ENCODE assay signal across 9 mouse cellular contexts in genomic region chr3:107149006-107149405, GRCm38 (mm10). TPM values are rescaled to one million over a fixed set of nuclear protein-coding genes. Genes with fewer than 3 reads are reported as not detected.
DNase-seq lines count a peak whose midpoint lies in the region; ATAC-seq and TF ChIP-seq lines count a peak whose summit lies in the region.
"Had no signal": no experiment of that assay in that cellular context is flagged by ENCODE, and none has a peak within 500 bp of the region (broad histone marks: within the 10 kb centered on the region; RNA-seq: fewer than 3 reads in every experiment).

No protein-coding gene starts in this region.

- TF ChIP-seq EP300 in heart, postnatal 0 days (IDR thresholded peaks at IDR 0.05; ENCODE audit: low read depth), result no peak

- no peaks in the 10 kb centered on the region for H3K9me3 ChIP-seq in E14TG2a.4 (ENCODE audit: low read length)
- H3K9me3 ChIP-seq in heart, postnatal 0 days (replicated peaks; ENCODE audit: control insufficient read depth, low read length), result no peaks in the 10 kb centered on the region
- H3K9me3 ChIP-seq: liver, embryonic 15.5 days had no signal

- no peak overlapping the region for H3K9ac ChIP-seq in heart, postnatal 0 days (replicated peaks; ENCODE audit: low read depth, low read length)
- H3K9ac ChIP-seq: liver, embryonic 15.5 days had no signal

- H3K4me1 ChIP-seq in E14TG2a.4 (replicated peaks; ENCODE audit: low read depth, low read length), result no peaks in the 10 kb centered on the region
- H3K4me1 ChIP-seq in heart, postnatal 0 days (ENCODE audit: control insufficient read depth, insufficient read depth), result no peaks in the 10 kb centered on the region
- H3K4me1 ChIP-seq: liver, embryonic 15.5 days had no signal

- H3K27ac ChIP-seq in heart, postnatal 0 days (ENCODE audit: low read depth), result no peak overlapping the region
- H3K27ac ChIP-seq: liver, embryonic 15.5 days had no signal

- no peak overlapping the region for H3K4me3 ChIP-seq in E14TG2a.4 (replicated peaks; ENCODE audit: low read length)
- no peak overlapping the region for H3K4me3 ChIP-seq in heart, postnatal 0 days (ENCODE audit: low read depth, low read length)
- H3K4me3 ChIP-seq: liver, embryonic 15.5 days had no signal

- no peaks in the 10 kb centered on the region for H3K36me3 ChIP-seq in E14TG2a.4 (ENCODE audit: insufficient read depth, low read length)
- no peaks in the 10 kb centered on the region for H3K36me3 ChIP-seq in heart, postnatal 0 days (replicated peaks; ENCODE audit: control insufficient read depth, insufficient read depth, low read length)
- H3K36me3 ChIP-seq: liver, embryonic 15.5 days had no signal

- H3K27me3 ChIP-seq in E14TG2a.4 (ENCODE audit: insufficient read depth, low read length), result no peaks in the 10 kb centered on the region; the same call in 1 of the 2 replicates
- H3K27me3 ChIP-seq in heart, postnatal 0 days (ENCODE audit: control insufficient read depth, insufficient read depth, low read length), result no peaks in the 10 kb centered on the region
- H3K27me3 ChIP-seq: liver, embryonic 15.5 days had no signal

- peak; percentile 15; the same call in 1 of the 2 replicates for TF ChIP-seq CTCF in E14TG2a.4 (conservative IDR thresholded peaks at IDR 0.05; ENCODE audit: low read length)
- TF ChIP-seq CTCF in heart, postnatal 0 days (IDR thresholded peaks at IDR 0.05; ENCODE audit: low read depth), result peak; percentile 65

- DNase-seq in left cerebral cortex, adult 18-20 months (ENCODE audit: low spot score in 2 of 2), result peak; percentile 56 to 70
- no peak for DNase-seq in left cerebral cortex, adult 11 months (ENCODE audit: low spot score)
- peak; percentile 53 to 70 for DNase-seq in adrenal gland, postnatal 36 days
- peak; percentile 27 for DNase-seq in heart, postnatal 0 days (ENCODE audit: low spot score)
- DNase-seq in naive thymus-derived CD4-positive, alpha-beta T cell, adult 2 months (ENCODE audit: low read depth), result peak; percentile 80
- no peak for DNase-seq in cerebellum, postnatal 4 days (ENCODE audit: low spot score in 2 of 2)

- no peak overlapping the region for H3K4me2 ChIP-seq in heart, postnatal 0 days (ENCODE audit: low read depth, low read length)
- H3K4me2 ChIP-seq: liver, embryonic 15.5 days had no signal

- 61% methylated on average over 3 of the region's 3 CpGs for whole genome bisulfite sequencing in heart, postnatal 0 days

- peak; percentile 41 for ATAC-seq in heart, postnatal 0 days (ENCODE audit: insufficient read depth, low read depth)
- ATAC-seq in cerebellum, adult (ENCODE audit: insufficient number of reproducible peaks, low FRiP score, low TSS enrichment), result no peak

RNA-seq across cellular contexts. Expression of gene Kcna10, which starts 33.9 kb away (rescaled TPM):
- not detected for total RNA-seq in left cerebral cortex, adult 18-20 months (2021)
- not detected for total RNA-seq in adrenal gland, postnatal 36 days (2021)
- total RNA-seq in heart, postnatal 0 days (2014; rRNA removed; ENCODE audit: low replicate concordance), result not detected in 2 replicates
- polyA plus RNA-seq in heart, postnatal 0 days (2015; fragmentation: Nextera tagmentation; extraction: Ambion mirVana), result not detected in 2 replicates
- polyA plus RNA-seq: liver, embryonic 15.5 days had no signal

RNA-seq across cellular contexts. Expression of gene Kcna2, which starts 48.1 kb away (rescaled TPM):
- total RNA-seq in left cerebral cortex, adult 18-20 months (2021), result 100 to 1,000 TPM; 133 to 160 TPM
- 1 to 10 TPM in 1 of 2 experiments, under 1 TPM in 1; 0.99 to 1.2 TPM for total RNA-seq in adrenal gland, postnatal 36 days (2021)
- total RNA-seq in heart, postnatal 0 days (2014; rRNA removed; ENCODE audit: low replicate concordance), result 0.99 and 1.2 TPM in 2 replicates
- polyA plus RNA-seq in heart, postnatal 0 days (2015; fragmentation: Nextera tagmentation; extraction: Ambion mirVana), result 0.01 and 0.07 TPM in 2 replicates

Comparison
In these comparisons a context has a peak if more than half of its experiments do, and no peak if none do; other contexts are left out.
1. DNase-seq: peak in left cerebral cortex, adult 18-20 months (2 of 2), adrenal gland, postnatal 36 days (2 of 2), heart, postnatal 0 days (single experiment) and naive thymus-derived CD4-positive, alpha-beta T cell, adult 2 months (single experiment); none in left cerebral cortex, adult 11 months (single experiment) and cerebellum, postnatal 4 days (0 of 2).
2. RNA of gene Kcna2, which starts 48.1 kb away (total RNA-seq): 133 to 160 TPM in left cerebral cortex, adult 18-20 months; 0.99 to 1.2 TPM in adrenal gland, postnatal 36 days and 0.99 to 1.2 TPM in heart, postnatal 0 days; every median in the first group is over 10 times any median in the second.